9 mouse cellular contexts compared by ENCODE assay signal in genomic region chr7:28941542-28941941, GRCm38 (mm10). TPM values are rescaled to one million over a fixed set of nuclear protein-coding genes. Genes with fewer than 3 reads are reported as not detected.
DNase-seq lines count a peak whose midpoint lies in the region; ATAC-seq and TF ChIP-seq lines count a peak whose summit lies in the region.
"Had no signal": no experiment of that assay in that cellular context is flagged by ENCODE, and none has a peak within 500 bp of the region (broad histone marks: within the 10 kb centered on the region; RNA-seq: fewer than 3 reads in every experiment).

No protein-coding gene starts in this region.

- H3K27ac ChIP-seq in cerebellum, adult 2 months (ENCODE audit: insufficient read depth, low read length) = peak overlapping the region; percentile 67; the same call in 1 of the 2 replicates
- H3K27ac ChIP-seq in lung, embryonic 15.5 days = peak overlapping the region; percentile 85
- H3K27ac ChIP-seq in kidney, embryonic 15.5 days = peak overlapping the region; percentile 86
- H3K27ac ChIP-seq in neural tube, embryonic 15.5 days (replicated peaks) = peak overlapping the region; percentile 56; the same call in 1 of the 2 replicates

- TF ChIP-seq CTCF in cerebellum, adult 2 months (IDR thresholded peaks at IDR 0.05; ENCODE audit: borderline replicate concordance, insufficient read depth, low read depth, low read length) = no peak

- H3K36me3 ChIP-seq in lung, embryonic 15.5 days = no peaks in the 10 kb centered on the region
- peaks cover 9% of the 10 kb centered on the region; the same call in 1 of the 2 replicates for H3K36me3 ChIP-seq in kidney, embryonic 15.5 days
- H3K36me3 ChIP-seq in neural tube, embryonic 15.5 days = no peaks in the 10 kb centered on the region

- H3K4me2 ChIP-seq in lung, embryonic 15.5 days = no peak overlapping the region
- H3K4me2 ChIP-seq in kidney, embryonic 15.5 days = no peak overlapping the region
- H3K4me2 ChIP-seq in neural tube, embryonic 15.5 days = no peak overlapping the region

- H3K9ac ChIP-seq in lung, embryonic 15.5 days = no peak overlapping the region
- H3K9ac ChIP-seq in kidney, embryonic 15.5 days = no peak overlapping the region
- no peak overlapping the region for H3K9ac ChIP-seq in neural tube, embryonic 15.5 days (replicated peaks)

- H3K27me3 ChIP-seq in cerebellum, adult 2 months (ENCODE audit: control insufficient read depth, insufficient read depth, low read length) = no peaks in the 10 kb centered on the region
- no peaks in the 10 kb centered on the region for H3K27me3 ChIP-seq in lung, embryonic 15.5 days
- no peaks in the 10 kb centered on the region for H3K27me3 ChIP-seq in kidney, embryonic 15.5 days
- H3K27me3 ChIP-seq in neural tube, embryonic 15.5 days (replicated peaks) = no peaks in the 10 kb centered on the region

- H3K4me3 ChIP-seq in cerebellum, adult 2 months (replicated peaks; ENCODE audit: insufficient read depth, low read depth, low read length) = no peak overlapping the region
- H3K4me3 ChIP-seq in lung, embryonic 15.5 days = no peak overlapping the region
- H3K4me3 ChIP-seq in kidney, embryonic 15.5 days (replicated peaks) = no peak overlapping the region
- no peak overlapping the region for H3K4me3 ChIP-seq in neural tube, embryonic 15.5 days (replicated peaks)

- DNase-seq in cerebellum, adult 2 months = no peak
- no peak for DNase-seq in cerebellum, postnatal 10 days
- DNase-seq in lung, postnatal 10 days = no peak
- no peak for DNase-seq in adrenal gland, adult (ENCODE audit: inconsistent age in 2 of 2, low spot score in 1 of 2)
- DNase-seq in right cerebral cortex, postnatal 4 days = no peak
- DNase-seq: thymus, adult 18-20 months had no signal

- TF ChIP-seq POLR2A in cerebellum, adult 2 months (IDR thresholded peaks at IDR 0.05; ENCODE audit: borderline replicate concordance, insufficient read depth, low read length) = no peak

- no peak for ATAC-seq in lung, embryonic 15.5 days (ENCODE audit: borderline replicate concordance, extremely low read depth, low FRiP score, low TSS enrichment)
- ATAC-seq in kidney, embryonic 15.5 days (replicated peaks; ENCODE audit: low FRiP score) = no peak
- no peak for ATAC-seq in neural tube, embryonic 15.5 days (ENCODE audit: low FRiP score)

- WGBS in cerebellum, adult 2 months = 70% methylated on average over 4 of the region's 4 CpGs
- WGBS in lung, embryonic 15.5 days = 39% methylated on average over 4 of the region's 4 CpGs
- WGBS in kidney, embryonic 15.5 days = 51% methylated on average over 4 of the region's 4 CpGs
- 84% methylated on average over 4 of the region's 4 CpGs for WGBS in neural tube, embryonic 15.5 days

- H3K4me1 ChIP-seq in cerebellum, adult 2 months (ENCODE audit: control insufficient read depth, insufficient read depth, low read length) = peaks cover 23% of the 10 kb centered on the region
- H3K4me1 ChIP-seq in lung, embryonic 15.5 days = peaks cover 83% of the 10 kb centered on the region
- H3K4me1 ChIP-seq in kidney, embryonic 15.5 days = peaks cover 94% of the 10 kb centered on the region
- H3K4me1 ChIP-seq in neural tube, embryonic 15.5 days = peaks cover 41% of the 10 kb centered on the region

- no peaks in the 10 kb centered on the region for H3K9me3 ChIP-seq in lung, embryonic 15.5 days
- no peaks in the 10 kb centered on the region for H3K9me3 ChIP-seq in kidney, embryonic 15.5 days (replicated peaks)
- no peaks in the 10 kb centered on the region for H3K9me3 ChIP-seq in neural tube, embryonic 15.5 days (replicated peaks)

RNA-seq across cellular contexts. Expression of gene Actn4, which starts 20.6 kb away (rescaled TPM):
- 129 and 135 TPM in 2 replicates for polyA plus RNA-seq in cerebellum, adult 2 months (2012; rRNA removed)
- 287 and 302 TPM in 2 replicates for polyA plus RNA-seq in lung, embryonic 15.5 days (2015; fragmentation: Nextera tagmentation; extraction: Ambion mirVana)
- 288 and 312 TPM in 2 replicates for polyA plus RNA-seq in kidney, embryonic 15.5 days (2015; fragmentation: Nextera tagmentation; extraction: Ambion mirVana)
- 141 and 177 TPM in 2 replicates for polyA plus RNA-seq in neural tube, embryonic 15.5 days (2015; fragmentation: Nextera tagmentation; extraction: Ambion mirVana)

RNA-seq across cellular contexts. Expression of gene Eif3k, which starts 40.1 kb away (rescaled TPM):
- 322 and 331 TPM in 2 replicates for polyA plus RNA-seq in cerebellum, adult 2 months (2012; rRNA removed)
- polyA plus RNA-seq in lung, embryonic 15.5 days (2015; fragmentation: Nextera tagmentation; extraction: Ambion mirVana) = 360 and 364 TPM in 2 replicates
- 401 and 402 TPM in 2 replicates for polyA plus RNA-seq in kidney, embryonic 15.5 days (2015; fragmentation: Nextera tagmentation; extraction: Ambion mirVana)
- polyA plus RNA-seq in neural tube, embryonic 15.5 days (2015; fragmentation: Nextera tagmentation; extraction: Ambion mirVana) = 306 and 324 TPM in 2 replicates

RNA-seq across cellular contexts. Expression of gene Map4k1, which starts 40.3 kb away (rescaled TPM):
- polyA plus RNA-seq in cerebellum, adult 2 months (2012; rRNA removed) = 1.2 and 1.3 TPM in 2 replicates
- 7.4 and 9.8 TPM in 2 replicates for polyA plus RNA-seq in lung, embryonic 15.5 days (2015; fragmentation: Nextera tagmentation; extraction: Ambion mirVana)
- 9.0 and 9.6 TPM in 2 replicates for polyA plus RNA-seq in kidney, embryonic 15.5 days (2015; fragmentation: Nextera tagmentation; extraction: Ambion mirVana)
- 10.3 and 19.2 TPM in 2 replicates for polyA plus RNA-seq in neural tube, embryonic 15.5 days (2015; fragmentation: Nextera tagmentation; extraction: Ambion mirVana)
